Mouse (Mus musculus) intestine, postnatal 0 days (tissue): ENCODE data around the gene Limd1. TPM values are rescaled to one million over a fixed set of nuclear protein-coding genes. Genes with fewer than 3 reads are reported as not detected.

Experiments used
- ATAC-seq: fragments of 200-750 bp; cut with Nextera tagmentation; 2 replicates; pipeline ENCODE4 v1.8.0; 2017; ENCODE audit warnings: mild to moderate bottlenecking, moderate TSS enrichment, moderate library complexity
- H3K27ac ChIP-seq: fragments of 300-500 bp; sonication (generic); 2 replicates; pipeline ENCODE4 v1.5.1; 2014; ENCODE audit warnings: mild to moderate bottlenecking, low read depth, low read length, moderate library complexity
- H3K27me3 ChIP-seq: fragments of 300-500 bp; sonication (generic); replicated peaks from 2 replicates; pipeline ENCODE4 v1.6.1; 2014; ENCODE audit warnings: low read length, mixed read lengths; ENCODE audit not compliant: control insufficient read depth, insufficient read depth
- H3K36me3 ChIP-seq: fragments of 300-500 bp; sonication (generic); 2 replicates; pipeline ENCODE4 v1.6.1; 2014; ENCODE audit warnings: mild to moderate bottlenecking, moderate library complexity; ENCODE audit not compliant: control insufficient read depth, insufficient read depth
- H3K4me1 ChIP-seq: fragments of 300-500 bp; sonication (generic); replicated peaks from 2 replicates; pipeline ENCODE4 v1.6.1; 2014; ENCODE audit warnings: antibody characterized with exemption, low read length, mixed read lengths; ENCODE audit not compliant: control insufficient read depth, insufficient read depth
- H3K4me2 ChIP-seq: fragments of 300-500 bp; sonication (generic); replicated peaks from 2 replicates; pipeline ENCODE4 v1.6.1; 2014; ENCODE audit warnings: low read depth, mild to moderate bottlenecking, moderate library complexity
- H3K4me3 ChIP-seq: fragments of 300-500 bp; sonication (generic); 2 replicates; pipeline ENCODE4 v1.5.1; 2014; ENCODE audit warnings: low read depth, low read length
- H3K9ac ChIP-seq: fragments of 300-500 bp; sonication (generic); 2 replicates; pipeline ENCODE4 v1.6.1; 2014; ENCODE audit warnings: mild to moderate bottlenecking, low read depth, low read length
- H3K9me3 ChIP-seq: fragments of 300-500 bp; sonication (generic); 2 replicates; pipeline ENCODE4 v1.6.1; 2016; ENCODE audit warnings: mixed run types; ENCODE audit not compliant: control insufficient read depth
- CTCF ChIP-seq: sonication (generic); IDR thresholded peaks from 2 replicates; pipeline ENCODE4 v1.5.1; 2016; ENCODE audit warnings: low read depth, mild to moderate bottlenecking, control low read depth, antibody characterized with exemption, moderate library complexity
- WGBS: fragments of 180-500 bp; shearing (Covaris S2); extraction: QIAGEN DNeasy Blood & Tissue Kit; methylation state at CpG from one replicate; pipeline ENCODE4 v1.1.7; 2014; 5-methylcytosine and 5-hydroxymethylcytosine counted together
- polyA plus RNA-seq: library from polyadenylated mRNA; unstranded; fragments of >200 nt; fragmentation: Nextera tagmentation; extraction: Ambion mirVana; gene quantifications from 2 replicates; pipeline ENCODE4 v1.2.1, GENCODE M21; 2015

Gene Limd1
- polyA plus RNA-seq, 1 experiment from 2014 or later, result 40.6 TPM

DNA sequence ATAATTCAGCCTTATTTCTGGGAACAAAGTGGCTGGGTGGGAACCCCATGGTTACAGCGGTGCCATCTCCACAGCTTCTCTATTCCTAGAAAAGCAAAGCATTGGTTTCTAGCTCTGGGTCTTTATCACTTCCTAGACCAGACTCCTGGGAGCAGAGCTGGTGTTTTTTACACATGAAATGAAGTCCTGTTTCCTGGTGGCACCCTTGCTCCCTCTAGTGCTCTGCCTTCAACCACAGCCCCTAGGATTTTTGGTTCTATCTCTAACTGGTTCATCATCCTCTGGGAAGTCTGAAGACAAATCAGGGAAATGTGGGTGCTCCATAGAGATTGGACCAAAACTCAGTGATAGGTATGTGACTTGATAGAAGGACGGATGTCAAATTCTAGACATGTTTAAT, 28.9 kb downstream of the Limd1 start:
- no peak overlapping the region for H3K27ac ChIP-seq

DNA sequence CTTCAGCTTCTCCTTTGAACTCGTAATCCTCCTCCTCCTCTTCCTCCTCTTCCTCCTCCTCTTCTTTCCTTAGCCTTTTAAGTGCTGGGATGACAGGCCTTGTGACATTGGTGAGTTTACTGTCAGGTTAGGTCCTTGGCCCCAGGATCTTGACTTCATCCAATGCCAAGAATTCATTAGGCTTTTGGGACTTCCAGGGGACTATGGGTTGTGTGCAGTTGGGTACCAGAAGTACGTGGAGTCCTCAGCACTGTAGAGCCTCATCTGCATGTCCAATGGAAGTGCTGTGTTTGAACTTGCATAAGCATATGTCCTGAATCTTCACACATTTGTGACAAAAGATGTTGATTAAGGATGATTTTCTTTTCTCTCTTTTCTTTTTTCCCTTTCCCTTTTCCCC, 30.5 kb downstream of the Limd1 start:
- no peaks in the 10 kb centered on the region for H3K27me3 ChIP-seq
- no peak for ATAC-seq
- no peak overlapping the region for H3K27ac ChIP-seq
- H3K36me3 ChIP-seq, result peaks cover 29% of the 10 kb centered on the region; the same call in 1 of the 2 replicates
- no peak overlapping the region for H3K9ac ChIP-seq
- no peak overlapping the region for H3K4me2 ChIP-seq
- no peak overlapping the region for H3K4me3 ChIP-seq
- TF ChIP-seq CTCF, result no peak
- H3K9me3 ChIP-seq, result no peaks in the 10 kb centered on the region
- WGBS, result 70% methylated on average over 2 of the region's 2 CpGs
- H3K4me1 ChIP-seq, result 0 out of 2 replicates have a peak, but pooled peaks cover 5% of the 10 kb centered on the region

More for the DNA sequence above, 28.9 kb downstream of the Limd1 start:
- H3K27me3 ChIP-seq, result no peaks in the 10 kb centered on the region
- 0 out of 2 replicates have a peak, but pooled peaks cover 5% of the 10 kb centered on the region for H3K4me1 ChIP-seq
- no peaks in the 10 kb centered on the region for H3K9me3 ChIP-seq
- H3K36me3 ChIP-seq, result peaks cover 25% of the 10 kb centered on the region
- peak; percentile 70 for TF ChIP-seq CTCF
- H3K9ac ChIP-seq, result no peak overlapping the region
- ATAC-seq, result no peak
- 89% methylated on average over 2 of the region's 2 CpGs for WGBS
- no peak overlapping the region for H3K4me3 ChIP-seq
- H3K4me2 ChIP-seq, result no peak overlapping the region

DNA sequence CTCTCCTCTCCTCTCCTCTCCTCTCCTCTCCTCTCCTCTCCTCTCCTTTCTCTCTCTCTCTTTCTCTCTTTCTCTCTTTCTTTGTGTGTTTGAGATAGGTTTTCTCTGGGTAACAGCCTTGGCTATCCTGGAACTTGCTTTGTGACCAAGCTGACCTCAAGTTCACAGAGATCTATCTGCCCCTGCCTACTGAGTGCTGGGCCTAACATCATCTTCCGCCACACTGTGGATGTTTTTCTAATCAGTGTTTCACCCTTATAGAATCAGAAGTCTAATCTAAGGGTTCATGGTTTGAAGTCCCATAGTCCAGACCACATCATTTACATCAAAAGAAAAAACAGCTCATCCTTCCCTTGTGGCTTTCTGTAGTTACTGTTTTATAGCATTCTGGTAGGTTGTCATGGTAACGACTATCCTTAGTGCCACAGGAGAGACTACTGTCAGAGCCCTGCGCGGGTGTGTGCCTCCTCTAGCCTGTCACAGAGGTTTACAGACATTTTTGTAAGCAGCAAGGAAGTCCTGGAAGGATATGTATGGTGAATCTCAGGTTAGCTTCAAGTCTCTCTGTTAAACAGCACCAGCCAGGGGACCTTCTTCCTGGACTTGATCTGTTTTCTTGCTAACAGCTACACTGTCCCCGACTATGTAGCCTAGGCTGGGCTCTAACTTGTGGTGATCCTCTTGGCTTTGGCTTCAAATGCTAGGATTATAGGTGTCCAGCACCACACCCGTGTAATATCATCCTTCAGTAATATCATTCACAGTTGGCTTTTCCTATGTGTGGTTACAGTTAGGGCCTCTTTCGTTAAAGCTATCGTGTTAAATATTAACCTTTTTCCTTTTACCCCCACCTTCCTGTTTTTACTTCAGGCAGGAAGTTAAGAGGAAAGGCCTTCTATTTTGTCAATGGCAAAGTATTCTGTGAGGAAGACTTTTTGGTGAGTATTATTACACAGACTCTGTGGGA, 31.4 kb downstream of the Limd1 start:
- peak overlapping the region; percentile 40; the same call in 1 of the 2 replicates for H3K4me2 ChIP-seq

DNA sequence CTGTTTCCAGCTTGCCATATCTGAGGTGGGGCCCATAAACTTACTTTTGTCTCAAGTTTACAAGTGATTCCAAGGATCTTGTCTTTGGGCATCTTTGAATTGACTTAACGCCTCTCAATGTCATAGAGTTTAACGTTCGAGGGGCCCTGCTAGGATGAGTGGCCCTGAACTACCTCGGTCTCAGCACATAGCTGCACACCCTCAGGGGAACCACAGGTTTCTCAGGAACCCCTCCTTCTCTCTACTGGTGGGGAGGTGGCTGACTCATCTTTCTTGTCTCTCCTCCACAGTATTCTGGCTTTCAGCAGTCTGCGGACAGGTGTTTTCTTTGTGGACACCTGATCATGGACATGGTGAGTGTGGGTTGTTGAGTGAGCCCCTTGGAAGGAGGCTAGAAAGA, 32.4 kb downstream of the Limd1 start:
- H3K27ac ChIP-seq, result 0 out of 2 replicates have a peak overlapping the region, but pooled peaks have one; percentile 73

More for the DNA sequence above, 31.4 kb downstream of the Limd1 start:
- no peak for TF ChIP-seq CTCF
- ATAC-seq, result peak; percentile 81
- Histone ChIP-seq H3K4me1 (0 out of 2 replicates have a peak, but pooled peaks cover 5% of the 10 kb centered on the region), H3K36me3 (peaks cover 29% of the 10 kb centered on the region; the same call in 1 of the 2 replicates), H3K9ac (no peak overlapping the region), H3K27me3 (no peaks in the 10 kb centered on the region), H3K4me3 (no peak overlapping the region), H3K9me3 (no peaks in the 10 kb centered on the region), H3K27ac (peak overlapping the region; percentile 73)
- 32% methylated on average over 8 of the region's 8 CpGs for WGBS

GRCm38 (mm10) chr9:123512482-123512881, 34.0 kb downstream of the Limd1 start:
- H3K4me1 ChIP-seq, result 0 out of 2 replicates have a peak, but pooled peaks cover 5% of the 10 kb centered on the region
- H3K4me2 ChIP-seq, result no peak overlapping the region
- H3K36me3 ChIP-seq, result peaks cover 40% of the 10 kb centered on the region
- no peak overlapping the region for H3K9ac ChIP-seq
- no peaks in the 10 kb centered on the region for H3K27me3 ChIP-seq
- WGBS, result 82% methylated on average over 2 of the region's 2 CpGs
- ATAC-seq, result no peak
- no peak overlapping the region for H3K4me3 ChIP-seq
- no peaks in the 10 kb centered on the region for H3K9me3 ChIP-seq
- no peak for TF ChIP-seq CTCF
- H3K27ac ChIP-seq, result no peak overlapping the region; the same call in 1 of the 2 replicates

More for the DNA sequence above, 32.4 kb downstream of the Limd1 start:
- 64% methylated on average over 5 of the region's 5 CpGs for WGBS
- no peaks in the 10 kb centered on the region for H3K9me3 ChIP-seq
- peak overlapping the region; percentile 40; the same call in 1 of the 2 replicates for H3K4me2 ChIP-seq
- H3K4me1 ChIP-seq, result 0 out of 2 replicates have a peak, but pooled peaks cover 5% of the 10 kb centered on the region
- H3K36me3 ChIP-seq, result peaks cover 25% of the 10 kb centered on the region; the same call in 1 of the 2 replicates
- H3K27me3 ChIP-seq, result no peaks in the 10 kb centered on the region
- no peak overlapping the region for H3K4me3 ChIP-seq
- H3K9ac ChIP-seq, result no peak overlapping the region
- TF ChIP-seq CTCF, result no peak
- no peak for ATAC-seq

DNA sequence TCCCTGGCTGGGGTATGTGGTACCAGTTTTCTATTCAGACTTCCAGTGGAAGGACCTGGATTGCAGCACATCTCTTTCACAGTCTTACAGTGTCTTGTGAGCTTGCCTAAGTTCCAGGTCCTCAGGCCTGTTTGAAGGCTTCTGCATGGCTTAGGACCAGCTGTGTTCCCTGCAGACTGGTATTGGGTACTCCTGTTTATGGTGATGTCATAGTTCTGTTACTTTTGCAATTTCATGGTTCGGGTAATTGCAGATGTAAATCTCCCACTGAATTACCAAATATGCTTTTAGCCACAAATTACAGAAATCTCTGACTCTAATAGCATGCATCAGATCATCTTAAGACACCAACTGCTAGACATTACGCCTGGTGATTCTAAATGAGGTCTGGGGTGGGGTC, 36.6 kb downstream of the Limd1 start:
- TF ChIP-seq CTCF, result no peak
- 82% methylated on average over 2 of the region's 2 CpGs for WGBS

More for the DNA sequence above, 36.6 kb downstream of the Limd1 start:
- Histone ChIP-seq H3K9ac (no peak overlapping the region), H3K4me3 (no peak overlapping the region), H3K9me3 (no peaks in the 10 kb centered on the region), H3K27ac (no peak overlapping the region), H3K36me3 (peaks cover 65% of the 10 kb centered on the region), H3K27me3 (no peaks in the 10 kb centered on the region), H3K4me1 (0 out of 2 replicates have a peak, but pooled peaks cover 2% of the 10 kb centered on the region), H3K4me2 (no peak overlapping the region)
- ATAC-seq, result no peak
